Mouse (Mus musculus): ENCODE data around the gene Pitpnm1.

DNA sequence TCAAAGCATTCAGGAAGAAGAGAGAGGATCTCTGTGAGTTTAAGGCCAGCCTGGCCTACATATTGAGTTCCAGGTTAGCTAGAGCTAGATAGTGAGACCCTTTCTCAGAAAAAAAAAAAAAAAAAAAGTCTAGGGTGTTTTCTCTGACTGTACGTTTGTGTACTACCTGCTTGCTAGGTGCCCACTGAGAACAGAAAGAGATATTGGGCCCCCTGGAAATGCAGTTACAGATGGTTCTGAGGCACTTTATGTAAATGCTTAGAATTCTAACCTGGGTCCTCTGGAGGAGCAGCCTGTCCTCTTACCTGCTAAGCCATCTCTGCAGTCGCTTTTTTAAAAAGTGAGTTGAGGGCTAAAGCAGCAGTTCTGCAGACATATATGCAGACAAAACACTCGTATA, 4.0 kb upstream of the Pitpnm1 start:
- TF ChIP-seq POLR2A (IDR thresholded peaks at IDR 0.05; ENCODE audit: control insufficient read depth in 1 of 2, insufficient read depth in 1 of 2, low read depth in 1 of 2, low read length in 2 of 2, poor library complexity in 1 of 2) (no peak), CTCF (IDR thresholded peaks at IDR 0.05 in 2 of 3, conservative IDR thresholded peaks at IDR 0.05 in 1 of 3; ENCODE audit: control insufficient read depth in 1 of 3, insufficient read depth in 1 of 3, low read depth in 2 of 3, low read length in 3 of 3, poor library complexity in 1 of 3, severe bottlenecking in 1 of 3) (no peak), MEF2A (IDR thresholded peaks at IDR 0.05; ENCODE audit: extremely low read depth, insufficient replicate concordance, low read depth, low read length, poor library complexity, severe bottlenecking) (no peak), MXI1 (IDR thresholded peaks at IDR 0.05; ENCODE audit: low read depth, low read length) (no peak), E2F4 (IDR thresholded peaks at IDR 0.05; ENCODE audit: borderline replicate concordance, low read depth, low read length) (no peak), ZMIZ1 (IDR thresholded peaks at IDR 0.05; ENCODE audit: low read depth, low read length) (no peak), POLR2AphosphoS2 (IDR thresholded peaks at IDR 0.05; ENCODE audit: low read length) (no peak), USF2 (IDR thresholded peaks at IDR 0.05; ENCODE audit: borderline replicate concordance in 1 of 2, insufficient read depth in 1 of 2, low read depth in 1 of 2, low read length in 2 of 2) (no peak), RCOR1 (IDR thresholded peaks at IDR 0.05; ENCODE audit: low read depth, low read length) (no peak)
